Mouse (Mus musculus) lung, adult 2 months (tissue): ENCODE results near the gene Ankrd12.

Experiments used
- CTCF ChIP-seq: fragments of 200-500 bp; IDR thresholded peaks from 2 replicates; pipeline ENCODE4 v1.5.1; 2011; ENCODE audit warnings: mild to moderate bottlenecking, low read length, control low read depth; ENCODE audit not compliant: insufficient read depth
- POLR2A ChIP-seq: fragments of 200-500 bp; IDR thresholded peaks from 2 replicates; pipeline ENCODE4 v1.6.1; 2011; ENCODE audit warnings: low read depth, mild to moderate bottlenecking, control low read depth, low read length, borderline replicate concordance; ENCODE audit errors: extremely low read depth

- TF ChIP-seq CTCF (no peak), POLR2A (no peak)
Observed at GRCm38 (mm10) chr17:65930158-65930826, 146.6 kb downstream of the Ankrd12 start.
